Comparison of ENCODE assay signal across 19 mouse cellular contexts in genomic region chr6:142458010-142458409, GRCm38 (mm10). TPM values are rescaled to one million over a fixed set of nuclear protein-coding genes. Genes with fewer than 3 reads are reported as not detected.
DNase-seq lines count a peak whose midpoint lies in the region; ATAC-seq lines count a peak whose summit lies in the region.
"Had no signal": no experiment of that assay in that cellular context is flagged by ENCODE, and none has a peak within 500 bp of the region (broad histone marks: within the 10 kb centered on the region; RNA-seq: fewer than 3 reads in every experiment).

No protein-coding gene starts in this region.

- ATAC-seq in forebrain, embryonic 12.5 days (ENCODE audit: low FRiP score) = peak; percentile 42
- peak; percentile 50; the same call in 1 of the 2 replicates for ATAC-seq in neural tube, embryonic 15.5 days (ENCODE audit: low FRiP score)
- ATAC-seq in granulocyte monocyte progenitor cell, adult 5-6 weeks (replicated peaks; ENCODE audit: poor library complexity, severe bottlenecking) = no peak
- ATAC-seq: intestine, embryonic 16.5 days had no signal

- no peaks in the 10 kb centered on the region for H3K9me3 ChIP-seq in forebrain, embryonic 12.5 days
- H3K9me3 ChIP-seq in forebrain, embryonic 10.5 days = no peaks in the 10 kb centered on the region
- no peaks in the 10 kb centered on the region for H3K9me3 ChIP-seq in neural tube, embryonic 15.5 days (replicated peaks)

- no peak overlapping the region for H3K9ac ChIP-seq in forebrain, embryonic 12.5 days
- H3K9ac ChIP-seq in neural tube, embryonic 15.5 days (replicated peaks) = no peak overlapping the region
- H3K9ac ChIP-seq: liver, embryonic 14.5 days had no signal

- H3K4me2 ChIP-seq in forebrain, embryonic 12.5 days = no peak overlapping the region
- 0 out of 2 replicates have a peak overlapping the region, but pooled peaks have one; percentile 13 for H3K4me2 ChIP-seq in neural tube, embryonic 15.5 days

- intact Hi-C loops in left cerebral cortex, postnatal 36 days (cut with DNase I) = no loop called here

- no peaks in the 10 kb centered on the region for H3K27me3 ChIP-seq in forebrain, embryonic 12.5 days
- H3K27me3 ChIP-seq in forebrain, embryonic 10.5 days (ENCODE audit: poor library complexity, severe bottlenecking) = no peaks in the 10 kb centered on the region
- no peaks in the 10 kb centered on the region for H3K27me3 ChIP-seq in neural tube, embryonic 15.5 days (replicated peaks)

- DNase-seq in forebrain, embryonic 10.5 days (ENCODE audit: extremely low spot score, low spot score) = no peak
- peak; percentile 19 for DNase-seq in embryo, embryonic 11 days
- peak; percentile 21 for DNase-seq in mesoderm, embryonic 11.5 days (ENCODE audit: low read depth, low spot score)
- no peak for DNase-seq in heart, adult 11 months
- DNase-seq in left cerebral cortex, postnatal 36 days (ENCODE audit: low spot score in 2 of 2) = no peak
- DNase-seq: adrenal gland, adult 8-10 months; lung, postnatal 10 days; right cerebral cortex, postnatal 4 days had no signal

- no peaks in the 10 kb centered on the region for H3K36me3 ChIP-seq in forebrain, embryonic 12.5 days (replicated peaks)
- H3K36me3 ChIP-seq in forebrain, embryonic 10.5 days (replicated peaks) = no peaks in the 10 kb centered on the region
- no peaks in the 10 kb centered on the region for H3K36me3 ChIP-seq in neural tube, embryonic 15.5 days

- H3K4me1 ChIP-seq in forebrain, embryonic 12.5 days = peaks cover 9% of the 10 kb centered on the region
- peaks cover 14% of the 10 kb centered on the region; the same call in 1 of the 2 replicates for H3K4me1 ChIP-seq in forebrain, embryonic 10.5 days
- H3K4me1 ChIP-seq in neural tube, embryonic 15.5 days = peaks cover 5% of the 10 kb centered on the region; the same call in 1 of the 2 replicates

- no peak overlapping the region for H3K4me3 ChIP-seq in forebrain, embryonic 12.5 days (replicated peaks)
- H3K4me3 ChIP-seq in forebrain, embryonic 10.5 days = no peak overlapping the region
- H3K4me3 ChIP-seq in neural tube, embryonic 15.5 days (replicated peaks) = no peak overlapping the region
- H3K4me3 ChIP-seq: erythroblast, embryonic 14.5 days had no signal

- 43% methylated on average over 7 of the region's 7 CpGs for WGBS in forebrain, embryonic 12.5 days
- 53% methylated on average over 7 of the region's 7 CpGs for WGBS in forebrain, embryonic 10.5 days
- WGBS in neural tube, embryonic 15.5 days = 37% methylated on average over 7 of the region's 7 CpGs

- no peak overlapping the region for H3K27ac ChIP-seq in forebrain, embryonic 12.5 days
- H3K27ac ChIP-seq in forebrain, embryonic 10.5 days = no peak overlapping the region
- H3K27ac ChIP-seq in neural tube, embryonic 15.5 days (replicated peaks) = no peak overlapping the region
- H3K27ac ChIP-seq: kidney, postnatal 0 days; liver, embryonic 14.5 days had no signal

RNA-seq across cellular contexts. Expression of gene Gys2, which starts 14.9 kb away (rescaled TPM):
- polyA plus RNA-seq in forebrain, embryonic 12.5 days (2016; fragmentation: Nextera tagmentation; extraction: Ambion mirVana) = not detected in 2 replicates
- not detected in 2 replicates for polyA plus RNA-seq in forebrain, embryonic 10.5 days (2016; fragmentation: Nextera tagmentation; extraction: Ambion mirVana)
- 0.38 TPM in 1 of 2 replicates, not detected in the other for polyA plus RNA-seq in neural tube, embryonic 15.5 days (2015; fragmentation: Nextera tagmentation; extraction: Ambion mirVana)
- total RNA-seq in granulocyte monocyte progenitor cell, adult 5-6 weeks (2014; fragmentation: Nextera tagmentation) = not detected in 2 replicates
- total RNA-seq in granulocyte monocyte progenitor cell, adult 5-6 weeks (2017) = not detected in 2 replicates
- not detected for total RNA-seq in left cerebral cortex, postnatal 36 days (2021)
- total RNA-seq: common myeloid progenitor, adult 5-6 weeks; left cerebral cortex, postnatal 14 days had no signal
- polyA plus RNA-seq: erythroblast, embryonic 14.5 days; kidney, postnatal 0 days; stomach, embryonic 14.5 days had no signal

RNA-seq across cellular contexts. Expression of gene Spx, which starts 44.8 kb away (rescaled TPM):
- 0.46 and 1.0 TPM in 2 replicates for polyA plus RNA-seq in forebrain, embryonic 12.5 days (2016; fragmentation: Nextera tagmentation; extraction: Ambion mirVana)
- polyA plus RNA-seq in forebrain, embryonic 10.5 days (2016; fragmentation: Nextera tagmentation; extraction: Ambion mirVana) = 0.33 and 0.53 TPM in 2 replicates
- 1.2 and 1.5 TPM in 2 replicates for polyA plus RNA-seq in neural tube, embryonic 15.5 days (2015; fragmentation: Nextera tagmentation; extraction: Ambion mirVana)
- total RNA-seq in granulocyte monocyte progenitor cell, adult 5-6 weeks (2014; fragmentation: Nextera tagmentation) = not detected in 2 replicates
- total RNA-seq in granulocyte monocyte progenitor cell, adult 5-6 weeks (2017) = 0.09 TPM in 1 of 2 replicates, not detected in the other
- 1 to 10 TPM in 1 of 2 experiments, under 1 TPM in 1; 0.96 to 1.3 TPM for total RNA-seq in left cerebral cortex, postnatal 36 days (2021)
- total RNA-seq: common myeloid progenitor, adult 5-6 weeks had no signal
- polyA plus RNA-seq: erythroblast, embryonic 14.5 days; heart, embryonic 16.5 days had no signal

RNA-seq across cellular contexts. Expression of gene Ldhb, which starts 49.7 kb away (rescaled TPM):
- polyA plus RNA-seq in forebrain, embryonic 12.5 days (2016; fragmentation: Nextera tagmentation; extraction: Ambion mirVana) = 422 and 446 TPM in 2 replicates
- polyA plus RNA-seq in forebrain, embryonic 10.5 days (2016; fragmentation: Nextera tagmentation; extraction: Ambion mirVana) = 512 and 551 TPM in 2 replicates
- 526 and 576 TPM in 2 replicates for polyA plus RNA-seq in neural tube, embryonic 15.5 days (2015; fragmentation: Nextera tagmentation; extraction: Ambion mirVana)
- 64.1 and 67.3 TPM in 2 replicates for total RNA-seq in granulocyte monocyte progenitor cell, adult 5-6 weeks (2014; fragmentation: Nextera tagmentation)
- total RNA-seq in granulocyte monocyte progenitor cell, adult 5-6 weeks (2017) = 41.2 and 42.4 TPM in 2 replicates
- 100 to 1,000 TPM; 783 to 917 TPM for total RNA-seq in left cerebral cortex, postnatal 36 days (2021)
- polyA plus RNA-seq: erythroblast, embryonic 14.5 days had no signal

Comparison
In these comparisons a context has a peak if more than half of its experiments do, and no peak if none do; other contexts are left out.
1. DNase-seq: peak in embryo, embryonic 11 days (single experiment) and mesoderm, embryonic 11.5 days (single experiment); none in forebrain, embryonic 10.5 days (single experiment), heart, adult 11 months (single experiment) and left cerebral cortex, postnatal 36 days (0 of 2).